Mouse (Mus musculus): Measurements from ENCODE around the gene Tm4sf1. TPM values are rescaled to one million over a fixed set of nuclear protein-coding genes. Genes with fewer than 3 reads are reported as not detected.

Tm4sf1 gene
- 69.0 and 168 TPM in 2 replicates for polyA plus RNA-seq (2012; rRNA removed; ENCODE audit: low replicate concordance)

DNA sequence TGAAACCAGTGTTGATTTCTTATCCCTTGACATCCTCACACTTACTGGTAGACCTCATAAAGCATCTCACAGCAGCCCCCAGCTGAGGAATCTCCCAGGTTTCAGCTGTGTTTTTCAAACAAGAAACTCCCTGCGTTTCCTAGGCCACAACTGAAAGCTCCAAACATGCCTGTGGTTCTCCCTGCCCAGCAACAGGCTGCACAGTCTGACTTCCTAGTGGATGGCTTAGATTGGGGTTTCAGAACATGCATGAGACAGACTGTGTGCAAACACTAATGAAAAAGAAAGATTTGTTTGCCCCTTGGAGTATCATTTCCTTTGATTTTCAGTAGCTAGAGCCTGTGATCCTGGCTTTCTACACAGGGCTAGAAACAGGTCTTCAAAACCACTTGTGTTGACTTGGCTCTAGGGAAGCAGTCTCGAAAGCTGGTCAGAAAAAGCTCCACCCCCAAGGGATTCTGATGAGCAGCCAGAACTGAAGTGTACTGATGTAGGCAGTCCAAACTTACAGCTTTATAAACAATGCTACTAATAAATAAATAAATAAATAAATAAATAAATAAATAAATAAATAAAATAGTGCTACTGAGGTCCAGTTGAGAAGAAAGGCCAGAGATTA lies at the start of gene Tm4sf1:
Gene Tm4sf1 (minus strand): TSS at position 68 of the 619 bp plus-strand sequence.

Other genes starting within 250 kb of the Tm4sf1 start
- 0.17 TPM in 1 of 2 replicates, not detected in the other for gene Tm4sf4, start 123.3 kb upstream of the Tm4sf1 start, polyA plus RNA-seq (2012; rRNA removed; ENCODE audit: low replicate concordance)

All from mammary gland, adult 2 months (tissue).